Mouse (Mus musculus) spleen, adult 18-20 months (tissue): Measurements from ENCODE around the gene Dnaja2.

Experiments
- DNase-seq, 2 experiments: peaks; one replicate each; pipeline ENCODE4 v3.0.0; 2022; ENCODE audit warnings: mixed read lengths in 2 of 2

Dnaja2 gene

DNA sequence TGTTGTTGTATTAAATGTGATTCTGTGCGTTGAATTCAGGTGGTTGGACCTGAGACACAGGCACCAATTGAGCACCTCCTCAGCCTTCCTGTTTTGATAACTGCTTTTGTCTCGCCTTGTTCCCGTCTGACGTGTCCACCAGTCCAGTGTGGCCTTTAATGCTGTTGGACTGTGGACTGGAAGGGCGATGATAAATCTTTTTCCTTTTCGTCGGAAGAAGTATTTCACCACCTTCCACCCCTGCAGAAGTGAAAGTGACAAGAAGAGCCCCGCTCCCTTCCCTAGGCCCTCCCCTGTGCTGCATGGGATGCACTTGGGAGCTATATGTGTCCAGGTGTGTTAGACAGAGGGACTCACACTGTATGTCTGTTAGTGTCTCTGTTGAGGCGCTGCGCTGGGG, 54.7 kb downstream of the Dnaja2 start:
- no peak for DNase-seq

DNA sequence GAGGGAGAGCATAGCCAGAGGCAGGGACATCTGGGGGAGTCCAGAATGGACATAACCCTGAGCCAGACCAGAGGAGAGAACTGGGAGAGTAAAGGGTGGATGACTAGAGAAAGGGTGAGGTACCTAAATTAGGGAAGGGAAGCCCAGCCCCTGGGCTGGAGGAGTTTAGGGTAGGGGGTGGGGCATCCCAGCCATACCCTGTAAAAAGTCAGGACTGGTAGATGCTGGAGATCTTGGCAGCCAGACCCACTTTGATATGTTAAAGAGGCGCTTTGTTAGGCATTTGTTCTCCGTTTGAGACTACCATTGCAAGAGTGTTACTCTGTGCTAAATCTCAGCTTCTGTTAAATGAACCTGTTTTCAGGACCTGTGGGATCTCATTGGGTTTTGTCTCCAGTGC, 56.6 kb downstream of the Dnaja2 start:
- no peak for DNase-seq

DNA sequence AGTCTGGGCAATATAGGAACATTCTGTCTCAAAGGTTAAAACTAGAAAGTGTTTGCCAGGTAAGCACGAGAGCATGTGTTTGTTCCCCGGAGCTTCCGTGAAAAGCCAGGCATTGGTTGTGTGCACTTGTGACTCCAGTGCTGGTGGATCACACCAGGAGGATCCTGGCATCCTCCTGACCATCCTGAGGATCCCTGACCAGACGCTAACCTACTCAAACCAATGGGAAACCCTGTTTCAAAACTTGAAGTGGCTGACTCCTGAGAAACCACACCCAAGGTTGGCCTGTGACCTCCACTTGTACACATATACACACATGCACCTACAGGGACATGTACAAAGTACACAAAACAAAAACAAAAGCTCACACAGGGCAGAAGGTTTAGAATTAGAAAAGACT, 58.4 kb downstream of the Dnaja2 start:
- DNase-seq, result no peak

DNA sequence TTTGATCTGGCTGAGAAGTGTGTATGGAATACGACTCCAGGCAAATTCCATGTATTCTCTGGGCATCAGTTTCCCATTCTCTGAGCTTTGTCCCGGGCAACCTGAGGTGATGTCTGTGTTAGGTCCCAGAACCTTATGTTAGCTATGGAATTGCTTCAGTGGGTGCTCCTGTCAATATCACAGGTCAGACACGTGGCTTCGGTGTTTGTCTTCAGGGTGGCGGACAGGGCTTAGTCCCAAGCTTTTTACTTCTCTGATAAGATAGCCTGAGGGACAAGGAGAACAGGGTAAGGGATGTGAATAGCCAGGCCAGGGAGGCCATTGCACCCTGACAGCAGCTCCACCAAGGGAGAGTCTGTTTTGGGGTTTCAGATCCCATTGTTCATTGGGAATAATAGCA, 59.0 kb downstream of the Dnaja2 start:
- DNase-seq, result no peak

DNA sequence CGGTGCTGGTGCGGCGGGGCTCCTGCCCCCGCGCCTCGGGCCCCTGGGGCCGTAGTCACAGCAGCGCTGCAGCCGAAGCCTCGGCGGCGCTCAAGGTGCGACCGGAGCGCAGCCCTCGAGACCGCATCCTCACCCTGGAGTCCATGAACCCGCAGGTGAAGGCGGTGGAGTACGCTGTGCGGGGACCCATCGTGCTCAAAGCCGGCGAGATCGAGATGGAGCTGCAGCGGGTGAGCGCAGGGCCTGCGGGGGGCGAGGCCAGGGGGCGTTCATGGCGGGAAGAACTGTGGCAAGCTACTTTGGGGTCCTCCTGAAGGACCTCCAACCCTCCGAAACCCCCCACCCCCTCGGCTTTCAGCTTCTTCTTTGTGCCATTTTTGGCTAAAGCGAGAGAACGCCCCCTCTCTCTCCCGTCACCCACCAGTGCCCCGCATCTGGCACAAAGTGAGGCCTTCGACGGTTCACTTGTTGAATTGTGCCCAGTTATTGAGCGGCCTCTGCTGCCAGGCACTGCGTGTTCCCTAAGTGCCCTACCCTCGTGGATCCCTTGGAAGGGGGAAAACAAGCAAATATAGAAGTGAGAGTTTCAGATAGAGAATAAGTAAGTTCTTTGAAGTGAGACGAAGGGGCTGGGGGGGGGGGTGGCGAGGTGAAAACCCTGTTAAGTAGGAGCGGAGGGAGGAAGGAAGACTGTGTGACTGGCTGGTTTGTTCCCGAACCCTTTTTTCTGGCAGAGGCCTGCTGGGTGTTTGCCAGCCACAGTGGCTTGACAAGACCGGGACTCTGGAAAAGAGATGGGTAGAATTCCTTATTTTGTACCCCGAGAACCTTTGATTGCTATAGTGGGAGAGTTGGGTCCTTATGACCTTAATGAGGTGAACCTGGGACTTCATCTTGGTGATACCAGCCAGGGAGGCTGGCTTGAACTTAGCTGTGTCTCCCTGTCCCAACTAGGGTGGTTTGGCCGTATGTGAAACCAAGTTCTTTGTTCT, 61.9 kb downstream of the Dnaja2 start:
- no peak for DNase-seq

DNA sequence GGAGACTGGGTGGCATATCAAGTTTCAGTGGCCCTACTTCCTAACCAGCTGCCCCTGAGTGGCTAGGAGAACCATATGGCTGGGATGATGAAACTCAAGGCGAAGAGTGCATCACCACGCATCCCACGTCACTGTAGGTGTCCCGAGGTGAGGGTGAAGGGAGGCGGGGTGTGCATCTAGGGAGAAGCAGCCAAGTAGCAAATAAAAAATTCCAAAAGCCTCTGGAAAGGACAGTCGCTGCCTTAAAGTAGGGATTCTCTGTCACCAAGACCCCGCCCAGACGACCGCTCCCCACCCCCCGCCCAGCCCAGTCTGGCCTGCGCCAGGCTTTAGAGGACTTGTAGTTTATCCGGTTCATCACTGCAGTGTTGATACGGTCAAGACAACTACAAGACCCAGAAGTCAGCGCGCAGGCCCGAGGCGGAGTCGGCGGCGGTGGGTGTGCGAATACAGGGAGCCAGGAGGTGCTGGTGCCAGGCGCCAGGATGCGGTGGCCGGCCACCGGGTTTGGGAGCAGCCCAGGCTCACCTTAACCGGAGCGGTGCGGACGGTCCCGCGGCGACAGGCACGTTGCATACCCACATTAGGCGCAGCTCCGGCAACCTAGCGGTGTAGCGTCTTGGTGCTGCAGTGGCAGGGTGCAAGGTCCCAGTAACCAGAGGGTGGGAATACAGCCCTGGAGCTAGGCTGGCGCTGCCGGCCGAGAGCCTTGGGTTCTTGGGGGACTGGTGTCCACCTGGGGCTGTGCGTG, 62.8 kb downstream of the Dnaja2 start, which contains the start of gene Gpt2:
TSS of gene Gpt2 (plus strand) at position 452 of the 751 bp plus-strand sequence.
- peak; percentile 79 to 86 for DNase-seq

DNA sequence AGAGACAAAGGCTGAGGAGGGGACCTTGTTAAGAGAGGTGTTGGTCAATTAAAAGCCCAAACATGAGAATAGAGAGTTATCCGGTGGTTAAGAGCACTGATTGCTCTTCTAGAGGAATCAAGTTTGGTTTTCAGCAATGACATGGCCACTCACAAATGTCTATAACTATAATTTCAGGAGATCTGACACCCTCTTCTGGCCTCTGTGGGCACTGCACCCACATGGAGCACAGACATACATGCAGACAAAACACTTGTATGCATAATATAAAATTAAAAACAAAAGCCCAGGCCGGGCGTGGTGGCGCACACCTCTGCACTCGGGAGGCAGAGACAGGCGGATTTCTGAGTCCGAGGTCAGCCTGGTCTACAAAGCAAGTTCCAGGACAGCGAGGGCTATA, 65.6 kb downstream of the Dnaja2 start:
- DNase-seq, result no peak

DNA sequence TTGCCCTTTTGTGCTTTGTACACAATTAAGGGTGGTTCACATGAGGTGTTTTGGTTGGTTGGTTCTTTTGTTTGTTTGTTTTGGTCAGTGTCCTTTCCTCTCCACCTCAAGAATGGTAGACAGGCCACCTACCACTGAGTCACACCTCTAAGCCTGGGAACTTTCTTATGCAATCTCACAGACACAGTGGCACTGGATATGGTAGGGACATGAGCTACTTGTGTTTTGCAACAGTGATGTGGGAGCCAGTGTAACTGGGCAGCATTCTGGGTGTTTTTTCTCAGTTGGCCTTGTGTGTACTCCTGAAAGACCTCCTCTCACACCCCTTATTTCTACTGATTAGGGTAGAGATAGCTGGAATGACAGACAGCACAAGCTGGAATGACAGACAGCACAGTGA, 66.5 kb downstream of the Dnaja2 start:
- no peak for DNase-seq

DNA sequence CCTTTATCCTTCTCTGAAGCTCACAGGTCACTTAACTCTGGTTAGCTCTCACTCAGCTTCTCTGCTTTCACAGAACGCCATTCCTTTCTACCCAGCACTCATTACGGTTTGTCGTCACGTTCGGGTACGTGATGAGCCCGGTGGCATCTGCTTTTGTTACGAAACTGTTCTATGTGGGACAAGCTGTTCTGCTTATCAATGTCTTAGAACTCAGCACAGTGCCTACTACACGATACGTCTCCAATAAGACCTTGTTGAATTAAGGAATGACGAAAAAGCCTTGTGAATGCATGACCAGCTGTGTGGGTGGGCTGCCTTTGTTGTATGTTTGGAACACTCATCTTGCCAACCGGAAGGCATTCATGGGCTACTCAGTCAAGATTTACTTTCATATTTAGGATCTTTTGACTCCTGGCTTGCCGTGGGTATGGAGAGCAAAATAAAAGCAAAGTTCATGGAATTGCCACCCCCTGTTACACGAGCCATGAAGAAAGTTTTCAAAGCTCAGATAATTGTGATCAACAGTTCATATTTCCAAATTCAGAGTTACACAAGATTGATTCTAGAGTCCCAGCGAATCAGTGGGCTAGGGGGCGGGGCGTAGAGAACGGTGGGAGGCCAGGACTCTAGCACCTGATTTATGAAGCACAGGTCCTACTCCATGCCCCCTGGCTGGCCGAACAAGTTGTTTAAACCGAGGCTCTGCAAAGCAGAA, 67.1 kb downstream of the Dnaja2 start:
- DNase-seq, result no peak
